Mouse (Mus musculus) embryonic facial prominence, embryonic 13.5 days (tissue): ENCODE results near the gene Rin3. TPM values are rescaled to one million over a fixed set of nuclear protein-coding genes. Genes with fewer than 3 reads are reported as not detected.

Experiments
- ATAC-seq: fragments of 200-750 bp; cut with Nextera tagmentation; 2 replicates; pipeline ENCODE4 v1.8.0; 2017; ENCODE audit warnings: low read depth; ENCODE audit not compliant: insufficient number of reproducible peaks, insufficient read depth, low FRiP score, low TSS enrichment
- H3K27ac ChIP-seq: fragments of 300-500 bp; sonication (generic); 2 replicates; pipeline ENCODE4 v1.5.1; 2015; ENCODE audit warnings: moderate library complexity, mild to moderate bottlenecking, inconsistent platforms
- H3K27me3 ChIP-seq: fragments of 300-500 bp; sonication (generic); 2 replicates; pipeline ENCODE4 v1.6.1; 2015; ENCODE audit warnings: mild to moderate bottlenecking, inconsistent platforms
- H3K36me3 ChIP-seq: fragments of 300-500 bp; sonication (generic); 2 replicates; pipeline ENCODE4 v1.6.1; 2015; ENCODE audit warnings: mild to moderate bottlenecking, inconsistent platforms
- H3K4me1 ChIP-seq: fragments of 300-500 bp; sonication (generic); 2 replicates; pipeline ENCODE4 v1.6.1; 2015; ENCODE audit warnings: inconsistent platforms
- H3K4me2 ChIP-seq: fragments of 300-500 bp; sonication (generic); 2 replicates; pipeline ENCODE4 v1.6.1; 2015; ENCODE audit warnings: moderate library complexity, mild to moderate bottlenecking, inconsistent platforms
- H3K4me3 ChIP-seq: fragments of 300-500 bp; sonication (generic); 2 replicates; pipeline ENCODE4 v1.5.1; 2015; ENCODE audit warnings: mild to moderate bottlenecking, inconsistent platforms
- H3K9ac ChIP-seq: fragments of 300-500 bp; sonication (generic); 2 replicates; pipeline ENCODE4 v1.6.1; 2015; ENCODE audit warnings: mild to moderate bottlenecking, inconsistent platforms
- H3K9me3 ChIP-seq: fragments of 300-500 bp; sonication (generic); 2 replicates; pipeline ENCODE4 v1.6.1; 2016; ENCODE audit warnings: inconsistent platforms
- WGBS: fragments of 180-500 bp; shearing (Covaris S2); methylation state at CpG from one replicate; pipeline ENCODE4 v1.1.7; 2015; ENCODE audit warnings: mixed read lengths; 5-methylcytosine and 5-hydroxymethylcytosine counted together
- polyA plus RNA-seq: library from polyadenylated mRNA; unstranded; fragments of >200 nt; fragmentation: Nextera tagmentation; extraction: Ambion mirVana; gene quantifications from 2 replicates; pipeline ENCODE4 v1.2.1, GENCODE M21; 2015

The Rin3 gene
- polyA plus RNA-seq, result 5.6 and 6.1 TPM in 2 replicates

DNA sequence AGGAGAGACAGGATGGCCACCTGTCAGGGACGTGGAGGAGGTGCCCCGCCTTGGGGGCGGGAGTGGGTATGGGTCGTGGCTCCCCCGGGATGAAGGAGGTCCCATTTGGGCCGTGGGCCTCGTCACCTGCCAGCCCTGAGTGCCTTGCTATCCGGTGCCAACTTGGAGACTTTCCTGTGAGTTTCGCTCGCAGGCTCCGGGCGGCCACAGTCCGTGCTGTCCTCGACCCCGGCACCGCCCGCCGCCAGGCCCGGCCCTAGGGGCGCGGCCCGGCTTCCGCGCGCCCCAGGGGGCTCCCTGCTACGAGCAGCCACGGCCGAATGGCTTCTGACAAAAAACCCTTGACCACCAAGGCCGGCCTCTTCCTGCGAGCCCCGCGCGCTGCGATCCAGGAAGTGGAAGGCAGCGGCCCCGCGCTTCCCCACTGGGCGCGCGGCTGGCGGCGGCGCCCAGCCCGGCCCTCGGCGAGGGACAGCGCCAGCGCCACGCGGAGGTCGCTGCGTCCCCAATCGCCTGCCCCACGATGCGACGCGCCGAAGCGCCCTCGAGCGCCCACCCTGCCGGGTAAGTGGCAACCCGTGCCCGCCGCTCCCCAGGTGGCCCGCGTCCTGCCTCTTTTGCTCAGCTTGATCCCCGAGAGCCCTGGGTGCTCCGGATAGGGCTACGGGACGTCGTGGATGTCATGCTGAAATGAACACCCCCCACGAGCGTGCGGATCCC, at the start of gene Rin3:
TSS of gene Rin3 (plus strand) at position 286 of the 720 bp plus-strand sequence.
- 0 out of 2 replicates have a peak, but pooled peaks cover 4% of the 10 kb centered on the region for H3K9me3 ChIP-seq
- peaks cover 31% of the 10 kb centered on the region for H3K4me1 ChIP-seq
- WGBS, result under 1% methylated on average over 75 of the region's 75 CpGs

DNA sequence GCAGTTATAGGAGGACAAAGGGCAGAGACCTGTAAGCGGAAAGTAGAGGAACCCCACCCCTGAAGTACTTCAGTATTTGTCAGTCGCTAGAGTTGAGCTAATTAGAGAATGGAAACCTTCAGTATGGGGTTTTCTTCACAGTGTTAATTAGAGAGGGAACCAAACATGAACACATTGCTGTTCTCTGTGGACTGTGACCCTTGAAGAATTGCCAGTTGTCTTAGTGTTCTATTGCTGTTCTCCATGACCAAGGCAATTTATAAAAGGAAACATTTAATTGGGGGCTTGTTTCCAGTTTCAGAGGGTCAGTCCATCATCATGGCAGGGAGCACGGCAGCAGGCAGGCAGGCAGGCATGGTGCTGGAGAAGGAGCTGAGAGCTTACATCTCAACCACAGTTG, 47.3 kb upstream of the Rin3 start:
- Histone ChIP-seq H3K9ac (no peak overlapping the region), H3K4me2 (no peak overlapping the region), H3K27ac (no peak overlapping the region), H3K4me3 (no peak overlapping the region), H3K4me1 (no peaks in the 10 kb centered on the region), H3K27me3 (no peaks in the 10 kb centered on the region), H3K9me3 (no peaks in the 10 kb centered on the region), H3K36me3 (no peaks in the 10 kb centered on the region)
- ATAC-seq, result no peak
- 75% methylated on average over 3 of the region's 3 CpGs for WGBS

More for the DNA sequence above, at the start of gene Rin3:
- Histone ChIP-seq H3K9ac (peak within 1 kb of the TSS; percentile 80), H3K4me3 (peak within 1 kb of the TSS; percentile 63), H3K27me3 (peaks cover 35% of the 10 kb centered on the region), H3K27ac (peak within 1 kb of the TSS; percentile 65), H3K36me3 (no peaks in the 10 kb centered on the region), H3K4me2 (peak within 1 kb of the TSS; percentile 97)
- ATAC-seq, result peak; percentile 15; the same call in 1 of the 2 replicates

DNA sequence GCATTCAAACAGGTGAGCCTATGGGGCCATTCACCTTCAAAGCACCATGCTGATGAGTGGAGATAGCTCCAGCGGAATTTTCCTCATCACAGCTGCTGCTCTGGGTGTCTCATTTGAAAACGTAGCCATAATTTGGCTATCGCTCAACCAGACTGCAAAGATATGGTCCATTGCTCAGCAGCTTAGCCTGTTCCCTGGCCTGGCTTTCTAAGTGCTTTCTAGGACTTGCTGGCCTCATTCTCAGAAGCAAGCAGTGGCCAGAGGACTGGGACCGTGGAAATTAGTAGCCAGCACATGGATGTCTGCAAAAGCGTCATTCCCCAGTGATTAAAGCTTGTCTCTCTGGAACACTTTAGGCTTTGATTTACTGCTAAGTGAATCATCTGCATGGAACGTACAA, 46.5 kb upstream of the Rin3 start:
- no peak overlapping the region for H3K4me2 ChIP-seq
- no peaks in the 10 kb centered on the region for H3K9me3 ChIP-seq
- H3K27ac ChIP-seq, result no peak overlapping the region
- H3K4me1 ChIP-seq, result 0 out of 2 replicates have a peak, but pooled peaks cover 5% of the 10 kb centered on the region
- H3K9ac ChIP-seq, result no peak overlapping the region
- H3K36me3 ChIP-seq, result no peaks in the 10 kb centered on the region
- 90% methylated on average over 6 of the region's 6 CpGs for WGBS
- H3K27me3 ChIP-seq, result no peaks in the 10 kb centered on the region
- H3K4me3 ChIP-seq, result no peak overlapping the region
- ATAC-seq, result no peak

DNA sequence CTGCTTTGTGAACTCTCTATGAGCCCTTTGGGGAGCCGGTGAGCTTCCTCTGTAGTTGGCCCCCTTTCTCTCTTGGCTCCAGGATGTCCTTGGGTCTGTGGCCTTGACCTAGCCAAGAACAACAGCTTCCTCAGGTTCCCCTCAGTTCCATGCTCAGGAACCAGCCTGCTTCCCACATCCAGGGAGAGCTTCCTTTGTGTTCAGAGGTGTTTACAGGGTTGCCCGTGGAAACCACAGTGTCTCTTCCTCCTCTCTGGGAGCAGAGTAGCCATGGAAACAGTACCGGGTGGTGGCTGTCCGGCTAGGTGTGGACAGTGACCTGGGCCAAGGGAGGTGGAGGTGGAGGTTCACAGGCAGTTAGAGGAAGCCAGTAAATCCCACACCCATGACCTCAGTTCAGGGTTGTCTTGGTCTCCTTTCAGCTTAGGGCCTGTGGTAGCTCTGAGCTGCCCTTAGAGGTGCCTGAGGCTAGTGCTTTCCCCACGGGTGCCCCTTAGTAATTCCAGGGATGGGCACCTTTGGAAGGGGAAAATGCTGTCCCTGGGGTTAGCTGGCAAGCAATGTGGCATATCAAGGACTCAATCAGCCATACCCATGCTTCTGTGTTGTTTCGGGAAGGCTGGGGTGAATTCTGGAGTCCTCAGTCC, 40.6 kb upstream of the Rin3 start:
- Histone ChIP-seq H3K27me3 (no peaks in the 10 kb centered on the region), H3K4me3 (no peak overlapping the region), H3K9me3 (no peaks in the 10 kb centered on the region), H3K4me2 (no peak overlapping the region), H3K9ac (no peak overlapping the region), H3K36me3 (no peaks in the 10 kb centered on the region), H3K27ac (no peak overlapping the region), H3K4me1 (peaks cover 13% of the 10 kb centered on the region; the same call in 1 of the 2 replicates)
- 65% methylated on average over 6 of the region's 6 CpGs for WGBS
- ATAC-seq, result no peak

DNA sequence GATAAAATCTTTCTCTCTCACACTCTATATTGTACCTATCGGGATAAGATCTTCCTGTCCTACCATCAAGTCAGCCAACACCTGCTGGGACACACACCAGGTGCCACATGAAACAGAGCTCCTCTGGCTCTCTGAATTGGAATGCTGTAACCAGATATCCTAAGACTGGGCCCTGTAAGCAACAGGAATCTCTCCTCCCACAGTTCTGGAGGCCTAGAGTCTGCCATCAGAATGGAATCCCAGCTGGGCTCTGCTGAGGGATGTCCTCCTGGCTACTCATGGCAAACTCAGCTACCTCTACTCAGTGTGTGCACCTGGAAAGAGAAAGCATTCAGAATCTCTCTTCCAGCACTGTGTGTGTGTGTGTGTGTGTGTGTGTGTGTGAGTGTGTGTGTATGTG, 38.9 kb upstream of the Rin3 start:
- no peak; the same call in 1 of the 2 replicates for ATAC-seq
- Histone ChIP-seq H3K36me3 (no peaks in the 10 kb centered on the region), H3K9me3 (no peaks in the 10 kb centered on the region), H3K27ac (no peak overlapping the region; the same call in 1 of the 2 replicates), H3K4me1 (peaks cover 13% of the 10 kb centered on the region; the same call in 1 of the 2 replicates), H3K4me2 (no peak overlapping the region), H3K9ac (no peak overlapping the region), H3K4me3 (no peak overlapping the region), H3K27me3 (no peaks in the 10 kb centered on the region)
- WGBS, result 35% methylated on average over 1 of the region's 1 CpGs

DNA sequence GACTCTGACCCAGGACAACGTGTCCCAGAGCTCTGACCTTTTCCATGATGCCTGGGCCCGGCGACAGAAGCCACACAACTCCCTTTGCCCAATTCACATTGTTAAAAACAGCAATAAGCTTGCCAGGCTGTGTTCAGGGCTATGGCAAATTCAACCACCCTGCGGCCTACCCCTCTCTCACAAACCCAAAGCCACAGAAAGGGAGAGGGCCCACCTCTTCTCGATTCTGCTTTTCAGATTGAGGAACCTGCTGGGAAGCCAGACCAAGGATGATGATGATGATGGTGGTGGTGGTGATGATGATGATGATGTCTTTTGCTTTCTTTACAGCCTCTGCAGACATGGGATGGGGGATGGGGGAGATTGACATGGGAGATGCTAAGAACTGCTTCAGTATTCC, 36.6 kb upstream of the Rin3 start:
- no peaks in the 10 kb centered on the region for H3K9me3 ChIP-seq
- no peak overlapping the region for H3K27ac ChIP-seq
- H3K4me2 ChIP-seq, result no peak overlapping the region
- no peaks in the 10 kb centered on the region for H3K27me3 ChIP-seq
- 92% methylated on average over 5 of the region's 5 CpGs for WGBS
- no peak for ATAC-seq
- no peak overlapping the region for H3K4me3 ChIP-seq
- H3K4me1 ChIP-seq, result peaks cover 8% of the 10 kb centered on the region; the same call in 1 of the 2 replicates
- no peaks in the 10 kb centered on the region for H3K36me3 ChIP-seq
- no peak overlapping the region for H3K9ac ChIP-seq

DNA sequence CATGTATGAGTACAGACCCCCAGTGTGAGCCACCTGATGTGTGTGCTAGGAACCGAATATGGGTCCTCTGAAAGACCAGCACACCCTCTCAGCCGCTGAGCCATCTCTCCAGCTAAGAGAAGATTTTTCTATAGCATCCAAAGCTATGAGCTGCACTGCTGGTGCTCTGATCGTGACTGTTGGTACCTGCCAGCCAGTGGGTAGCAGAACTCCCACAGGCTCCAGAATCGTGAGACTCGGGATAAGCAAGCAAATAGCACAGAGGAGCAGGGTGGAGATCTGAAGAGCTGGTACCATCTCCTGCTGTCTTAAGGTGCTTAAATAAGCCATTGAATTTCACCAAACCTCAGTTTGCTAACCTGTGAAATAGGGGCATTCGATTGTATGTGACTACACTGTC, 34.7 kb upstream of the Rin3 start:
- no peaks in the 10 kb centered on the region for H3K36me3 ChIP-seq
- peaks cover 5% of the 10 kb centered on the region; the same call in 1 of the 2 replicates for H3K4me1 ChIP-seq
- no peaks in the 10 kb centered on the region for H3K9me3 ChIP-seq
- no peak overlapping the region for H3K9ac ChIP-seq
- no peak overlapping the region for H3K4me2 ChIP-seq
- no peak overlapping the region for H3K27ac ChIP-seq
- no peak overlapping the region for H3K4me3 ChIP-seq
- no peak for ATAC-seq
- 89% methylated on average over 6 of the region's 6 CpGs for WGBS
- H3K27me3 ChIP-seq, result no peaks in the 10 kb centered on the region

DNA sequence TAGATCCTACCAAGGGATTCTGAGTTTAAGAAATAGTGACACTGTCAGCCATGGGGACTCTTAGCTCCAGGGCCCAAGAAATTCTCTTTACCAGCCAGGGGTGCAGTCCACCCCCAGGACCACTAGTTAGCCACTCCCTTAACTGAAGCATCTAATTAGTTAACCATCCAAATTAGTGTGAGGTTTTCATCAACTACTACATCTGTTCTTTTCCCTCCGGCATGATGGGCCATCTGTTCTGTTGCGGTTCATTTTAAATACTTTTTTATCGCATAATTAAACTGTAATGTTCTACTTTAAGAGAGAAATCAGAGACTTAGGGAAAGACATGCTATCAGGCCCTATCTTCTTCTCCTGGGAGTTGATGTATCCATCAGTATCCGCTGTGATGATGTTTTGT, 32.5 kb upstream of the Rin3 start:
- Histone ChIP-seq H3K36me3 (no peaks in the 10 kb centered on the region), H3K27me3 (no peaks in the 10 kb centered on the region), H3K4me1 (no peaks in the 10 kb centered on the region), H3K4me3 (no peak overlapping the region), H3K27ac (no peak overlapping the region), H3K9me3 (no peaks in the 10 kb centered on the region), H3K4me2 (no peak overlapping the region), H3K9ac (no peak overlapping the region)
- 70% methylated on average over 4 of the region's 4 CpGs for WGBS
- no peak for ATAC-seq

DNA sequence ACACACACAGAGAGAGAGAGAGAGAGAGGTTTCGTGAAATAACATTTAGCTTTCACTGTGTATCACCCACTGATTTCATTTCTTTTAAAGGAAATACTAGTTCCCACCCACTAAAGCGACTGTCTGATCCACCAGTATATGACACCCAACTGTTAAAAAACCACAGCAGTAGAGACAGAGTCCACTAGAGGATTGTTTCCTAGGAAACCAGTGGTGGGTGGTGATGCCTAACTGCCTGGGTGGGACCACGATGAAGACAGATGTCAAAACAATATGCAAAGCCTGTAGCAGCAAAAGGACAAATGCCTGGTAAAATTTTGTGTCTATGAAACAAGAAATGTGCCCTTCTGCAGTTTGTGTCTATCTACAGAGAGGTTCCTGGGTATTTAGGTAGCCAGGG, 31.8 kb upstream of the Rin3 start:
- Histone ChIP-seq H3K36me3 (no peaks in the 10 kb centered on the region), H3K27me3 (no peaks in the 10 kb centered on the region), H3K9me3 (no peaks in the 10 kb centered on the region), H3K9ac (no peak overlapping the region), H3K4me3 (no peak overlapping the region), H3K4me1 (no peaks in the 10 kb centered on the region), H3K4me2 (no peak overlapping the region), H3K27ac (no peak overlapping the region)
- no peak for ATAC-seq
- 71% methylated on average over 3 of the region's 3 CpGs for WGBS

DNA sequence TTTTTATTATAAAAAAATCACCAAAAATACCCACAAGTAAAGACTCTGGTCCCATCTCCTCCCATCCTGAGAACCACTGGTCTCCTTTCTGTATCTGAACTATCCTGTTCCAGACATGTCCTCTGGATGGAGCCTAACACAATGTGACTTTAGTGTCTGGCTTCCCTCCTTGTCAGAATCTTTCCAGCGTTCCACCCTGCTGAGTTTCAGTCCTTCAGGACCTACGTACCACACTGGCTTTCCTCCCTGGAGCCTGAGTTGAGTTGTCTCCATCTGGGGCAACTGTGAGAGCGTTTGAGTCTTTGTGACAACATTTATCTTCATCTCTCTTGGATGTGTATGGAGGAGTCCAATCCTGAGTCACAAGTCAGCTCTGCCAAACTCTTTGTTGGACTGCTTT, 30.9 kb upstream of the Rin3 start:
- H3K9ac ChIP-seq, result no peak overlapping the region
- H3K27ac ChIP-seq, result no peak overlapping the region
- no peaks in the 10 kb centered on the region for H3K9me3 ChIP-seq
- H3K4me1 ChIP-seq, result no peaks in the 10 kb centered on the region
- WGBS, result 67% methylated on average over 3 of the region's 3 CpGs
- ATAC-seq, result no peak
- no peak overlapping the region for H3K4me2 ChIP-seq
- H3K27me3 ChIP-seq, result no peaks in the 10 kb centered on the region
- no peaks in the 10 kb centered on the region for H3K36me3 ChIP-seq
- no peak overlapping the region for H3K4me3 ChIP-seq

DNA sequence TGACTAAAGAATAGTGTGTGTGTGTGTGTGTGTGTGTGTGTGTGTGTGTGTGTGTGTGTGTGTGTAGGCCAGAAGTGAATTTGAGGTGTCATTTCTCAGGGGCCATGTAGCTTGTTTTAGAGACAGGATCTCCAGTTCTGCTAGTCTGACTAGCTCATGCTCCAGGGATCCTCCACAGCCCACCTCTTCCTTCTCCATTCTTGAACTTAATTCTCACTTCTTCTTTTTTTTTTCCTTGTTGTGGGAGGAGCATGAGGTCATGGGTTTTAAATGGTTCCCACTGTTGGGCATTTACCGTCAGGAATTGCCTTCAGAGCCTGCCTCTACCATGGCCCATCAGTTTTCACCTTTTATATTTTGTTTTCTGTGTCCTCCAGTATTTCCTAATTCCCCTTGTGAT, 30.3 kb upstream of the Rin3 start:
- 76% methylated on average over 1 of the region's 1 CpGs for WGBS
- ATAC-seq, result no peak
- no peak overlapping the region for H3K27ac ChIP-seq
- H3K9me3 ChIP-seq, result no peaks in the 10 kb centered on the region
- no peaks in the 10 kb centered on the region for H3K4me1 ChIP-seq
- no peak overlapping the region for H3K4me2 ChIP-seq
- no peak overlapping the region for H3K4me3 ChIP-seq
- H3K9ac ChIP-seq, result no peak overlapping the region
- H3K36me3 ChIP-seq, result no peaks in the 10 kb centered on the region
- no peaks in the 10 kb centered on the region for H3K27me3 ChIP-seq

DNA sequence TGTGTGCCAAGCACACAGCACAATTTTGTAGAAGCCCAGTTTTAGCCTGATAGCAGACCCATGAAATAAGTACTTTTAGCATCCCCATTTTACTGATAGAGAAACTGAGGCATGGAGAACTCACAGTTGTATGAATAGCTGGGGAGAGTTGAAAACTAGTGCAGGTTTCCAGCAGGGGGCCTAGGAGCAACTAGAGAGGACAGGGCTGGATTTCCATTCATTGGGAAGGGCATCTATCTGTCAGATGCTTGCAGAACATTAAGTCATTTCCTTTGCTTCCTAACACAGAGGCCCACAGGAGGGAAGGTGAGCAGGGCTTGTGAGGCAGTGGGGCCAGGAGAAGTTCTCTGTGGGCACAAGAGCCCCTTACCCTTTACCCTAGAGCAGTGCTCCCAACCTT, 27.8 kb upstream of the Rin3 start:
- H3K36me3 ChIP-seq, result no peaks in the 10 kb centered on the region
- no peak for ATAC-seq
- H3K9me3 ChIP-seq, result no peaks in the 10 kb centered on the region
- H3K4me1 ChIP-seq, result no peaks in the 10 kb centered on the region
- H3K27ac ChIP-seq, result no peak overlapping the region
- no peak overlapping the region for H3K9ac ChIP-seq
- H3K27me3 ChIP-seq, result no peaks in the 10 kb centered on the region
- H3K4me3 ChIP-seq, result no peak overlapping the region
- no peak overlapping the region for H3K4me2 ChIP-seq
